ENCODE assay signal across 15 mouse cellular contexts in the genomic region with DNA sequence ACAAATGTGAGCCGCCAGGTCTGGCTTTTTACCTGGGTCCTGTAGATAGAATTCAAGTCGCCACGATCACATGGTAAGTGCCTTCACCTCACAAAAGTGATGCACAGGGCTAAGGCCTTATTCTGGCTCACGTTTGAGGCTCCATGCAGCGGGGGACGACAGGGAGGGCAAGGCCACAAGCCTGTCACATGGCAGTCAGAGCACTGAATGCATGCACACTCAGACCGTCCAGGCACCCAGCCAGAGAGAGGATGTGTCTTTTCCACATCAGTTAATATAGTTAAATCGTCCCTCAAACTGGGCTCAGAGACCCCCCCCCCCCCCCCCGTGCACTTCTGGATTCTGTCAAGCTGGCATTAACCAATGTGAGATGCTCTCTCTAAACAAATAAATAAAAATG. TPM values are rescaled to one million over a fixed set of nuclear protein-coding genes. Genes with fewer than 3 reads are reported as not detected.
"Had no signal": no experiment of that assay in that cellular context is flagged by ENCODE, and none has a peak within 500 bp of the region (broad histone marks: within the 10 kb centered on the region; RNA-seq: fewer than 3 reads in every experiment).

No protein-coding gene starts in this region.

- H3K27me3 ChIP-seq: limb, embryonic 12.5 days; liver, embryonic 13.5 days; neural tube, embryonic 12.5 days had no signal

- H3K9ac ChIP-seq: limb, embryonic 12.5 days; liver, embryonic 13.5 days; liver, postnatal 0 days; neural tube, embryonic 12.5 days had no signal

- H3K9me3 ChIP-seq: limb, embryonic 12.5 days; liver, embryonic 13.5 days; neural tube, embryonic 12.5 days had no signal

- H3K27ac ChIP-seq: limb, embryonic 12.5 days; liver, embryonic 13.5 days; neural tube, embryonic 12.5 days had no signal

- ATAC-seq: liver, postnatal 0 days had no signal

- H3K4me3 ChIP-seq: limb, embryonic 12.5 days; liver, embryonic 13.5 days; neural tube, embryonic 12.5 days had no signal

- H3K4me1 ChIP-seq: liver, embryonic 13.5 days; neural tube, embryonic 12.5 days had no signal

- DNase-seq: kidney, adult 18-20 months; kidney, postnatal 10 days; liver; liver, embryonic 13.5 days; liver, postnatal 0 days; midbrain, embryonic 14.5 days; retina, postnatal 1 day; thymus, postnatal 36 days had no signal

- H3K4me2 ChIP-seq: limb, embryonic 12.5 days; liver, embryonic 13.5 days; neural tube, embryonic 12.5 days had no signal

RNA-seq across cellular contexts. Expression of a gene that starts 52.9 kb away (rescaled TPM):
- total RNA-seq: megakaryocyte progenitor cell, adult 5-6 weeks; monocyte, adult 5-6 weeks; neutrophil, adult 5-6 weeks had no signal
- polyA plus RNA-seq: liver, embryonic 13.5 days; spleen, adult 2 months; thymus, postnatal 0 days had no signal
